Mouse (Mus musculus) embryonic facial prominence, embryonic 12.5 days (tissue): ENCODE results near the gene Srgap2. TPM values are rescaled to one million over a fixed set of nuclear protein-coding genes. Genes with fewer than 3 reads are reported as not detected.

Source experiments
- ATAC-seq: fragments of 200-750 bp; cut with Nextera tagmentation; 2 replicates; pipeline ENCODE4 v1.8.0; 2017; ENCODE audit not compliant: insufficient number of reproducible peaks, insufficient read depth, low FRiP score, low TSS enrichment
- H3K27ac ChIP-seq: fragments of 300-500 bp; sonication (generic); 2 replicates; pipeline ENCODE4 v1.5.1; 2016; ENCODE audit warnings: mild to moderate bottlenecking
- H3K27me3 ChIP-seq: fragments of 300-500 bp; sonication (generic); 2 replicates; pipeline ENCODE4 v1.6.1; 2016; ENCODE audit warnings: mild to moderate bottlenecking, moderate library complexity
- H3K36me3 ChIP-seq: fragments of 300-500 bp; sonication (generic); 2 replicates; pipeline ENCODE4 v1.6.1; 2016; ENCODE audit warnings: mild to moderate bottlenecking
- H3K4me1 ChIP-seq: fragments of 300-500 bp; sonication (generic); 2 replicates; pipeline ENCODE4 v1.6.1; 2016
- H3K4me2 ChIP-seq: fragments of 300-500 bp; sonication (generic); replicated peaks from 2 replicates; pipeline ENCODE4 v1.6.1; 2016; ENCODE audit warnings: mild to moderate bottlenecking, moderate library complexity
- H3K4me3 ChIP-seq: fragments of 300-500 bp; sonication (generic); 2 replicates; pipeline ENCODE4 v1.5.1; 2016; ENCODE audit warnings: mild to moderate bottlenecking
- H3K9ac ChIP-seq: fragments of 300-500 bp; sonication (generic); 2 replicates; pipeline ENCODE4 v1.6.1; 2016; ENCODE audit warnings: mild to moderate bottlenecking, moderate library complexity
- H3K9me3 ChIP-seq: fragments of 300-500 bp; sonication (generic); 2 replicates; pipeline ENCODE4 v1.6.1; 2016; ENCODE audit warnings: mild to moderate bottlenecking, moderate library complexity
- WGBS: fragments of 180-500 bp; shearing (Covaris S2); methylation state at CpG from one replicate; pipeline ENCODE4 v1.1.7; 2016; 5-methylcytosine and 5-hydroxymethylcytosine counted together
- polyA plus RNA-seq: library from polyadenylated mRNA; unstranded; fragments of >200 nt; fragmentation: Nextera tagmentation; extraction: Ambion mirVana; gene quantifications from 2 replicates; pipeline ENCODE4 v1.2.1, GENCODE M21; 2016

Gene Srgap2
- polyA plus RNA-seq, 1 experiment from 2014 or later = 18.3 TPM

GRCm38 (mm10) chr1:131546798-131547690, 19.9 kb upstream of the Srgap2 start:
- WGBS = 77% methylated on average over 13 of the region's 13 CpGs
- no peak for ATAC-seq
- no peaks in the 10 kb centered on the region for H3K27me3 ChIP-seq

GRCm38 (mm10) chr1:131543886-131544565, 16.9 kb upstream of the Srgap2 start:
- no peak for ATAC-seq
- Histone ChIP-seq H3K27me3 (no peaks in the 10 kb centered on the region), H3K36me3 (no peaks in the 10 kb centered on the region), H3K4me2 (no peak overlapping the region), H3K27ac (no peak overlapping the region), H3K9ac (no peak overlapping the region), H3K9me3 (no peaks in the 10 kb centered on the region), H3K4me3 (no peak overlapping the region), H3K4me1 (peaks cover 14% of the 10 kb centered on the region)
- 86% methylated on average over 7 of the region's 7 CpGs for whole genome bisulfite sequencing

More at GRCm38 (mm10) chr1:131546798-131547690, 19.9 kb upstream of the Srgap2 start:
- H3K36me3 ChIP-seq = no peaks in the 10 kb centered on the region
- H3K27ac ChIP-seq = no peak overlapping the region
- peaks cover 7% of the 10 kb centered on the region for H3K4me1 ChIP-seq
- no peak overlapping the region for H3K4me3 ChIP-seq
- no peak overlapping the region for H3K9ac ChIP-seq
- H3K9me3 ChIP-seq = no peaks in the 10 kb centered on the region
- H3K4me2 ChIP-seq = no peak overlapping the region

- no peak for ATAC-seq
- no peaks in the 10 kb centered on the region for H3K9me3 ChIP-seq
- WGBS = 44% methylated on average over 5 of the region's 5 CpGs
Measured at GRCm38 (mm10) chr1:131541903-131542302, 14.8 kb upstream of the Srgap2 start.

GRCm38 (mm10) chr1:131541431-131541830, 14.3 kb upstream of the Srgap2 start:
- Histone ChIP-seq H3K4me2 (no peak overlapping the region), H3K9me3 (no peaks in the 10 kb centered on the region), H3K4me3 (no peak overlapping the region), H3K27ac (peak overlapping the region; percentile 30; the same call in 1 of the 2 replicates), H3K9ac (no peak overlapping the region), H3K36me3 (no peaks in the 10 kb centered on the region), H3K27me3 (no peaks in the 10 kb centered on the region), H3K4me1 (peaks cover 8% of the 10 kb centered on the region; the same call in 1 of the 2 replicates)
- 24% methylated on average over 3 of the region's 3 CpGs for WGBS
- no peak for ATAC-seq

More at GRCm38 (mm10) chr1:131541903-131542302, 14.8 kb upstream of the Srgap2 start:
- Histone ChIP-seq H3K4me3 (no peak overlapping the region), H3K9ac (no peak overlapping the region), H3K4me2 (no peak overlapping the region), H3K27me3 (no peaks in the 10 kb centered on the region), H3K27ac (no peak overlapping the region), H3K36me3 (no peaks in the 10 kb centered on the region), H3K4me1 (peaks cover 8% of the 10 kb centered on the region; the same call in 1 of the 2 replicates)

GRCm38 (mm10) chr1:131540795-131541194, 13.6 kb upstream of the Srgap2 start:
- no peaks in the 10 kb centered on the region for H3K36me3 ChIP-seq
- peaks cover 8% of the 10 kb centered on the region; the same call in 1 of the 2 replicates for H3K4me1 ChIP-seq
- H3K4me3 ChIP-seq = no peak overlapping the region
- 0 out of 2 replicates have a peak overlapping the region, but pooled peaks have one; percentile 30 for H3K27ac ChIP-seq
- WGBS = 40% methylated on average over 5 of the region's 5 CpGs
- H3K9me3 ChIP-seq = no peaks in the 10 kb centered on the region
- H3K27me3 ChIP-seq = no peaks in the 10 kb centered on the region
- H3K9ac ChIP-seq = no peak overlapping the region
- no peak overlapping the region for H3K4me2 ChIP-seq
- no peak for ATAC-seq

- Histone ChIP-seq H3K27ac (no peak overlapping the region), H3K4me1 (peaks cover 8% of the 10 kb centered on the region; the same call in 1 of the 2 replicates), H3K36me3 (no peaks in the 10 kb centered on the region), H3K27me3 (no peaks in the 10 kb centered on the region), H3K4me3 (no peak overlapping the region), H3K9ac (no peak overlapping the region), H3K4me2 (no peak overlapping the region), H3K9me3 (no peaks in the 10 kb centered on the region)
- ATAC-seq = no peak
- WGBS = 90% methylated on average over 4 of the region's 4 CpGs
Measured at GRCm38 (mm10) chr1:131539771-131540170, 12.6 kb upstream of the Srgap2 start.

- H3K27me3 ChIP-seq = no peaks in the 10 kb centered on the region
- H3K36me3 ChIP-seq = no peaks in the 10 kb centered on the region
- H3K9ac ChIP-seq = peak overlapping the region; percentile 68
- H3K27ac ChIP-seq = peak overlapping the region; percentile 94
- peak overlapping the region; percentile 90 for H3K4me3 ChIP-seq
- H3K4me2 ChIP-seq = peak overlapping the region; percentile 86
- no peak for ATAC-seq
- H3K4me1 ChIP-seq = peaks cover 41% of the 10 kb centered on the region
- no peaks in the 10 kb centered on the region for H3K9me3 ChIP-seq
- 1% methylated on average over 9 of the region's 9 CpGs for WGBS
Measured at GRCm38 (mm10) chr1:131528561-131529166, 1.5 kb upstream of the Srgap2 start.

- Histone ChIP-seq H3K4me3 (peak overlapping the region; percentile 90), H3K9me3 (no peaks in the 10 kb centered on the region), H3K4me2 (peak overlapping the region; percentile 86), H3K27me3 (no peaks in the 10 kb centered on the region), H3K9ac (peak overlapping the region; percentile 68), H3K27ac (peak overlapping the region; percentile 94), H3K36me3 (no peaks in the 10 kb centered on the region), H3K4me1 (peaks cover 46% of the 10 kb centered on the region)
- no peak for ATAC-seq
- under 1% methylated on average over 34 of the region's 34 CpGs for WGBS
Measured at GRCm38 (mm10) chr1:131528081-131528507, 942 bp upstream of the Srgap2 start.

GRCm38 (mm10) chr1:131526371-131527270, 531 bp downstream of the Srgap2 start:
- H3K4me1 ChIP-seq = peaks cover 56% of the 10 kb centered on the region
- peak; percentile 48 for ATAC-seq
- WGBS = under 1% methylated on average over 80 of the region's 81 CpGs

GRCm38 (mm10) chr1:131525586-131526271, 1.4 kb downstream of the Srgap2 start:
- Histone ChIP-seq H3K9me3 (no peaks in the 10 kb centered on the region), H3K9ac (peak overlapping the region; percentile 92), H3K4me2 (peak overlapping the region; percentile 95), H3K27me3 (no peaks in the 10 kb centered on the region), H3K4me3 (peak overlapping the region; percentile 90), H3K36me3 (no peaks in the 10 kb centered on the region), H3K27ac (peak overlapping the region; percentile 97), H3K4me1 (peaks cover 53% of the 10 kb centered on the region)
- WGBS = 1% methylated on average over 41 of the region's 41 CpGs
- ATAC-seq = no peak

More at GRCm38 (mm10) chr1:131526371-131527270, 531 bp downstream of the Srgap2 start:
- H3K9me3 ChIP-seq = no peaks in the 10 kb centered on the region
- peak overlapping the region; percentile 95 for H3K4me2 ChIP-seq
- H3K9ac ChIP-seq = peak overlapping the region; percentile 92
- no peaks in the 10 kb centered on the region for H3K36me3 ChIP-seq
- H3K4me3 ChIP-seq = peak overlapping the region; percentile 90
- no peaks in the 10 kb centered on the region for H3K27me3 ChIP-seq
- peak overlapping the region; percentile 97 for H3K27ac ChIP-seq
